Mouse (Mus musculus): ENCODE results near the gene Olfr583.

Gene Olfr583

GRCm38 (mm10) chr7:103051000-103051399 lies at the start of gene Olfr583:
Gene Olfr583 (plus strand): TSS chr7:103051300.
- DNase-seq: no peak

GRCm38 (mm10) chr7:103037724-103038123 lies 13.4 kb upstream of the Olfr583 start, which contains the start of gene Olfr582:
Gene Olfr582 (plus strand): TSS chr7:103038024.
- no peak for DNase-seq

DNA sequence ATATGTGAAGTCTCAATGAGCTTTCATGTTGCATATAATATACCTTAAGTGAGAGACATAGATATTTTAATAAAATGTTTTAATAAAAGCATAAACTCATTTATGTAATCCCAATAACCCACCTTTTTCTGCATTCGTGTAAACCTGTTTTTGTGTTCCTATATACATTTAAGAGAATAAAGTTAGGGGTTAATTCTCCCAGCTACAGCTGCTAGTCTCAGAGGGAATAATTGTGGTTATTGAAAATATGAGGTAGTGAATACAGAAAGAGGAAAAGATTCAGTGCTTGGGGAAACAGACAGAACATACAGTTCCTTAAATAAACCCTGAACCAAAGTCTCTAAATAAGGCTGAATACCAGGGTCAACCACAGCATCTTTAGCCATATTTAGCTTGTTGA lies 30.5 kb downstream of the Olfr583 start, which contains the start of gene Olfr584:
Olfr584 (plus strand) TSS at position 301 of the 400 bp plus-strand sequence.
- no peak for DNase-seq

DNA sequence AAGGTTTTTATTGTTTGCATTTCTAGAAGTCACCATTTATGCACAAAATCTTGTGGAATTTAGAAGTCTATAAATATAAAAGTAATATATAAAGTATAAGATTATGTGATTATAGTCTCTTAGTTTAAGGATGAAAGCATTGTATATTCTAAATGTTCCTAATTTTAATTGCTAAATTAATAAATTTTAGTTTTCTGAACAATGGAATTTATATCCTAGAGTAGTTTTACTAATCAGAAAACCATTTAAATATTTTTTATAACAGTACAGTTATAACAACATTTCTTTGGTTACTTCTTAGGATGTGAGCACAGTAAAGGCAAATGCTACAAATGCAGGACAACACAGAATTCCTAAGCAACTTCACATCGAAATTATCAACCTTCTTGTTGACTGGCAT lies 46.3 kb downstream of the Olfr583 start, which contains the start of gene Olfr585:
Olfr585 (plus strand) TSS at position 301 of the 400 bp plus-strand sequence.
- no peak for DNase-seq
